Mouse (Mus musculus) ES-Bruce4 (cell line): ENCODE measurements at regions not wholly inside any gene's neighbourhood (a gene's known extent, or its start where the extent isn't known, plus 50 kb on each side); places are given as distances from the start of the nearest gene placed in this dataset.

ENCODE experiments used
- H3K27ac ChIP-seq: 2 replicates; pipeline ENCODE4 v1.5.1; 2012; ENCODE audit warnings: low read length, inconsistent platforms; ENCODE audit not compliant: insufficient read depth
- H3K27me3 ChIP-seq: 2 replicates; pipeline ENCODE4 v1.6.1; 2012; ENCODE audit warnings: mild to moderate bottlenecking, low read length, inconsistent platforms; ENCODE audit not compliant: control insufficient read depth, poor library complexity, insufficient read depth, severe bottlenecking
- H3K36me3 ChIP-seq: 2 replicates; pipeline ENCODE4 v1.6.1; 2012; ENCODE audit warnings: inconsistent platforms, mild to moderate bottlenecking, low read length, moderate library complexity; ENCODE audit not compliant: control insufficient read depth, poor library complexity, insufficient read depth, severe bottlenecking
- H3K4me1 ChIP-seq: one replicate; pipeline ENCODE4 v1.8.1; 2011; ENCODE audit warnings: low read length; ENCODE audit not compliant: control insufficient read depth, insufficient read depth
- H3K4me3 ChIP-seq: 2 replicates; pipeline ENCODE4 v1.5.1; 2011; ENCODE audit warnings: low read depth, mild to moderate bottlenecking, low read length
- H3K9ac ChIP-seq: 2 replicates; pipeline ENCODE4 v1.6.1; 2012; ENCODE audit warnings: low read depth, mild to moderate bottlenecking, inconsistent platforms; ENCODE audit not compliant: poor library complexity, severe bottlenecking
- H3K9me3 ChIP-seq: replicated peaks from 2 replicates; pipeline ENCODE4 v1.6.1; 2012; ENCODE audit warnings: mild to moderate bottlenecking, low read length, inconsistent platforms; ENCODE audit not compliant: control insufficient read depth, poor library complexity, insufficient read depth, severe bottlenecking
- CTCF ChIP-seq: IDR thresholded peaks from one replicate; pipeline ENCODE4 v1.8.1; 2011; ENCODE audit warnings: low read depth, low read length
- EP300 ChIP-seq: IDR thresholded peaks from 2 replicates; pipeline ENCODE4 v1.6.1; 2011; ENCODE audit warnings: low read depth, low read length; ENCODE audit not compliant: insufficient read depth
- POLR2A ChIP-seq: IDR thresholded peaks from one replicate; pipeline ENCODE4 v1.8.1; 2011; ENCODE audit warnings: low read length; ENCODE audit not compliant: insufficient read depth

- Histone ChIP-seq H3K9me3 (no peaks in the 10 kb centered on the region), H3K27ac (no peak overlapping the region), H3K36me3 (no peaks in the 10 kb centered on the region), H3K27me3 (no peaks in the 10 kb centered on the region), H3K4me1 (no peaks in the 10 kb centered on the region), H3K4me3 (no peak overlapping the region), H3K9ac (no peak overlapping the region)
- TF ChIP-seq EP300 (no peak), CTCF (no peak), POLR2A (no peak)
These were observed 228.4 kb upstream of the Srek1ip1 start for GRCm38 (mm10) chr13:104563889-104564288.

GRCm38 (mm10) chr13:104569765-104570164 is 222.5 kb upstream of the Srek1ip1 start:
- no peak for TF ChIP-seq POLR2A
- TF ChIP-seq CTCF: no peak
- TF ChIP-seq EP300: no peak
- Histone ChIP-seq H3K4me1 (no peaks in the 10 kb centered on the region), H3K9me3 (no peaks in the 10 kb centered on the region), H3K9ac (no peak overlapping the region), H3K36me3 (no peaks in the 10 kb centered on the region), H3K27ac (no peak overlapping the region), H3K4me3 (no peak overlapping the region), H3K27me3 (no peaks in the 10 kb centered on the region)

- TF ChIP-seq CTCF: no peak
- no peak for TF ChIP-seq POLR2A
- TF ChIP-seq EP300: no peak
- no peaks in the 10 kb centered on the region for H3K9me3 ChIP-seq
- no peak overlapping the region for H3K9ac ChIP-seq
- no peak overlapping the region for H3K27ac ChIP-seq
- H3K36me3 ChIP-seq: no peaks in the 10 kb centered on the region
- no peaks in the 10 kb centered on the region for H3K27me3 ChIP-seq
- no peaks in the 10 kb centered on the region for H3K4me1 ChIP-seq
- H3K4me3 ChIP-seq: no peak overlapping the region
These were observed 220.0 kb upstream of the Srek1ip1 start for GRCm38 (mm10) chr13:104572236-104572635.

GRCm38 (mm10) chr13:104574396-104574795 is 217.9 kb upstream of the Srek1ip1 start:
- Histone ChIP-seq H3K27me3 (no peaks in the 10 kb centered on the region), H3K9ac (no peak overlapping the region), H3K4me1 (no peaks in the 10 kb centered on the region), H3K4me3 (no peak overlapping the region), H3K27ac (no peak overlapping the region), H3K36me3 (no peaks in the 10 kb centered on the region), H3K9me3 (no peaks in the 10 kb centered on the region)
- TF ChIP-seq POLR2A: no peak
- TF ChIP-seq CTCF: no peak
- no peak for TF ChIP-seq EP300

- H3K9me3 ChIP-seq: no peaks in the 10 kb centered on the region
- no peaks in the 10 kb centered on the region for H3K4me1 ChIP-seq
- H3K27ac ChIP-seq: no peak overlapping the region
- no peaks in the 10 kb centered on the region for H3K36me3 ChIP-seq
- TF ChIP-seq POLR2A (no peak), CTCF (no peak), EP300 (0 out of 2 replicates have a peak, but pooled peaks have one; percentile 28)
- H3K4me3 ChIP-seq: no peak overlapping the region
- H3K27me3 ChIP-seq: no peaks in the 10 kb centered on the region
- H3K9ac ChIP-seq: no peak overlapping the region
These were observed 216.0 kb upstream of the Srek1ip1 start for GRCm38 (mm10) chr13:104576188-104576789.

GRCm38 (mm10) chr13:104577856-104578255 is 214.4 kb upstream of the Srek1ip1 start:
- TF ChIP-seq POLR2A (no peak), EP300 (no peak), CTCF (no peak)
- no peak overlapping the region for H3K4me3 ChIP-seq
- H3K36me3 ChIP-seq: no peaks in the 10 kb centered on the region
- H3K9ac ChIP-seq: no peak overlapping the region
- H3K4me1 ChIP-seq: no peaks in the 10 kb centered on the region
- no peak overlapping the region for H3K27ac ChIP-seq
- no peaks in the 10 kb centered on the region for H3K9me3 ChIP-seq
- no peaks in the 10 kb centered on the region for H3K27me3 ChIP-seq
